Mouse (Mus musculus) intestine, embryonic 16.5 days (tissue): ENCODE measurements around the gene Asb8. TPM values are rescaled to one million over a fixed set of nuclear protein-coding genes. Genes with fewer than 3 reads are reported as not detected.

Experiments used
- ATAC-seq: fragments of 200-750 bp; cut with Nextera tagmentation; 2 replicates; pipeline ENCODE4 v1.8.0; 2017; ENCODE audit warnings: moderate TSS enrichment, moderate library complexity
- H3K27ac ChIP-seq: fragments of 300-500 bp; sonication (generic); 2 replicates; pipeline ENCODE4 v1.5.1; 2014; ENCODE audit warnings: mild to moderate bottlenecking, low read length
- H3K27me3 ChIP-seq: fragments of 300-500 bp; sonication (generic); replicated peaks from 2 replicates; pipeline ENCODE4 v1.6.1; 2014; ENCODE audit warnings: low read length, control low read depth, mixed read lengths; ENCODE audit not compliant: control insufficient read depth, insufficient read depth
- H3K36me3 ChIP-seq: fragments of 300-500 bp; sonication (generic); 2 replicates; pipeline ENCODE4 v1.6.1; 2014; ENCODE audit warnings: low read length, control low read depth; ENCODE audit not compliant: control insufficient read depth, insufficient read depth
- H3K4me1 ChIP-seq: fragments of 300-500 bp; sonication (generic); 2 replicates; pipeline ENCODE4 v1.6.1; 2014; ENCODE audit warnings: low read length, control low read depth, mixed read lengths; ENCODE audit not compliant: control insufficient read depth, insufficient read depth
- H3K4me2 ChIP-seq: fragments of 300-500 bp; sonication (generic); 2 replicates; pipeline ENCODE4 v1.6.1; 2014; ENCODE audit warnings: low read depth, low read length, control low read depth
- H3K4me3 ChIP-seq: fragments of 300-500 bp; sonication (generic); 2 replicates; pipeline ENCODE4 v1.5.1; 2014; ENCODE audit warnings: mild to moderate bottlenecking, low read length
- H3K9ac ChIP-seq: fragments of 300-500 bp; sonication (generic); 2 replicates; pipeline ENCODE4 v1.6.1; 2014; ENCODE audit warnings: low read depth, low read length
- H3K9me3 ChIP-seq: fragments of 300-500 bp; sonication (generic); 2 replicates; pipeline ENCODE4 v1.6.1; 2016; ENCODE audit warnings: low read length, control low read depth; ENCODE audit not compliant: control insufficient read depth
- WGBS: fragments of 180-500 bp; shearing (Covaris S2); extraction: QIAGEN DNeasy Blood & Tissue Kit; methylation state at CpG from one replicate; pipeline ENCODE4 v1.1.7; 2014; 5-methylcytosine and 5-hydroxymethylcytosine counted together
- polyA plus RNA-seq: library from polyadenylated mRNA; unstranded; fragments of >200 nt; fragmentation: Nextera tagmentation; extraction: Ambion mirVana; gene quantifications from 2 replicates; pipeline ENCODE4 v1.2.1, GENCODE M21; 2015

Gene Asb8
- polyA plus RNA-seq, 1 experiment from 2014 or later = 52.7 TPM

- Histone ChIP-seq H3K36me3 (peaks cover 10% of the 10 kb centered on the region), H3K9me3 (no peaks in the 10 kb centered on the region), H3K9ac (peak overlapping the region; percentile 97), H3K4me1 (peaks cover 7% of the 10 kb centered on the region), H3K27ac (peak overlapping the region; percentile 63), H3K4me2 (peak overlapping the region; percentile 76), H3K4me3 (peak overlapping the region; percentile 97), H3K27me3 (no peaks in the 10 kb centered on the region)
- ATAC-seq = peak; percentile 97
- 1% methylated on average over 38 of the region's 38 CpGs for WGBS
These were observed 19.8 kb downstream of the Asb8 start for GRCm38 (mm10) chr15:98145559-98146181.

DNA sequence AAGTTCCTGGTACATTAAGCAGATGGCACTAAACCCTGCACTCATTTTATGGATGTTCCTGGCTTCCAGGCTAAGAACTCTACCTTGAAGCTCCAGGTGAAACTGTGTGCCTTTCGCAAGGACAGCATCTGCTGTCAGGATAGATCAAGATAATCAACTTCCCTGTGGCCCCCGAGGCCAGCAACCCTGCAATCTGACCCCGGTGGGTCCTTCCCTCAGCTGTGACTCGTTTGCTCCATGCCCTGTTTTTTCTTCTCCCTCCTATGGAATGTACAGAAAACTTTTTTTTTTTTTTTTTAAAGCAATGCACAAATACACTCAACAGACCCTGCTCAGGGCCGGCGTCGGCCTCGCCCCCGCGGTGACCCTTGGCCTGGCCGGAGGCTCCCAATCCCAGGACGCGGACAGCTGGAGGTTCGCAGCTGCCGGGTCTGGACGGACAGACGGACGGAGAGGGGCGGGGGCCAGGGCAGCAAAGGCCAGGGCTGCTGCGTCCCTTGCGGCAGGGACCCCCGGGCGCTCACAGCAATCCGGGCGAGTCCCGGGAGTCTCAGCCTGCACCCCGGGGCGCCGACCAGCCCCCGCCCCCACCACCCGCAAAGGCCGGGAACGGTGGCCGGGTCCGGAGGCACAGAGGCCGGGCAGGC lies 20.4 kb downstream of the Asb8 start:
- H3K36me3 ChIP-seq = peaks cover 10% of the 10 kb centered on the region
- peak overlapping the region; percentile 76 for H3K4me2 ChIP-seq
- H3K27me3 ChIP-seq = no peaks in the 10 kb centered on the region
- peaks cover 7% of the 10 kb centered on the region for H3K4me1 ChIP-seq
- H3K9me3 ChIP-seq = no peaks in the 10 kb centered on the region
- peak overlapping the region; percentile 63 for H3K27ac ChIP-seq
- H3K9ac ChIP-seq = peak overlapping the region; percentile 97
- H3K4me3 ChIP-seq = peak overlapping the region; percentile 97
- ATAC-seq = peak; percentile 76
- WGBS = 1% methylated on average over 36 of the region's 36 CpGs

GRCm38 (mm10) chr15:98142515-98142914 lies 22.9 kb downstream of the Asb8 start:
- no peak overlapping the region for H3K9ac ChIP-seq
- no peaks in the 10 kb centered on the region for H3K9me3 ChIP-seq
- no peak overlapping the region for H3K4me3 ChIP-seq
- H3K27me3 ChIP-seq = no peaks in the 10 kb centered on the region
- ATAC-seq = no peak
- no peak overlapping the region for H3K4me2 ChIP-seq
- 88% methylated on average over 9 of the region's 10 CpGs for WGBS
- H3K36me3 ChIP-seq = peaks cover 13% of the 10 kb centered on the region
- H3K4me1 ChIP-seq = peaks cover 7% of the 10 kb centered on the region
- H3K27ac ChIP-seq = no peak overlapping the region

DNA sequence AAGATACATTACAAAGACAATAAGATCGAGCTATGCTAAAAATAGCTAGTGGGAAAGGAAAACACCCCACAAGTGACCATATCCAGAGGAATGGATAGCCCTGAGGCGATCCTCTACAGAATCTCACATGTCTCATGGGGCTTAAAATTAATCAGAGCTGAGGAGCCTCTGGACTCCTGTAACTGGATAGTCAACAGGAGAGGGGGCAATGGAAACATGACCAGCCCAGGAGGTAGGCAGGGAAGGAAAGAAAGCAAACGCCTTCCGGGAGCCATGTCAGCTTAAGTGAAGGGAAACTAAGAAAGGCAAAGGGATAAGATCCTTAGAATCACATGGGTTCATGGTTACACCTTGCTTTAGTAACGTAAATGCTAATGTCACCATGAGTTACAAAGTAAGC lies 24.6 kb downstream of the Asb8 start:
- Histone ChIP-seq H3K4me1 (peaks cover 7% of the 10 kb centered on the region), H3K36me3 (peaks cover 13% of the 10 kb centered on the region)

DNA sequence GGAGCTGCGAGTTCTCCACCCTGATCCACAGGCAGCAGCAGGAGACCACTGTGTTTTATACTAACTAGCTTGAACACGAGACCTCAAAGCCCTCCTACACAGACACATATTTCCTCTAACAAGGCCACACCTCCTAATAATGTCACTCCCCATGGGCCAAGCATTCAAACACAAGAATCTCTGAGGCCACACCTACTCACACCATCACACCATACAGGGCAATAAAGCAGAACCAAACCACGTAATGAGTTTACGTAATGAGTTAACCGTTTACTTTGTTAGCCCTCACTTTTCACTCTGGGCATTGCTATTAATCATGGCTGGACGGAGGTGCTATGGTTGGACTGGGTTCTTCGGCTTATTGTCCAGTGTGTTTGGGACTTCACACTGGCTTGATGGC lies 25.7 kb downstream of the Asb8 start:
- peaks cover 6% of the 10 kb centered on the region for H3K4me1 ChIP-seq
- no peaks in the 10 kb centered on the region for H3K9me3 ChIP-seq
- H3K4me2 ChIP-seq = no peak overlapping the region
- WGBS = 54% methylated on average over 7 of the region's 7 CpGs
- H3K36me3 ChIP-seq = peaks cover 19% of the 10 kb centered on the region
- peak overlapping the region; percentile 63 for H3K27ac ChIP-seq
- ATAC-seq = peak; percentile 91
- no peak overlapping the region for H3K4me3 ChIP-seq
- no peaks in the 10 kb centered on the region for H3K27me3 ChIP-seq
- no peak overlapping the region for H3K9ac ChIP-seq

More for the DNA sequence above, 24.6 kb downstream of the Asb8 start:
- 94% methylated on average over 5 of the region's 5 CpGs for WGBS
- Histone ChIP-seq H3K27ac (no peak overlapping the region), H3K4me3 (no peak overlapping the region), H3K9ac (no peak overlapping the region), H3K27me3 (no peaks in the 10 kb centered on the region), H3K9me3 (no peaks in the 10 kb centered on the region), H3K4me2 (no peak overlapping the region)
- no peak for ATAC-seq

DNA sequence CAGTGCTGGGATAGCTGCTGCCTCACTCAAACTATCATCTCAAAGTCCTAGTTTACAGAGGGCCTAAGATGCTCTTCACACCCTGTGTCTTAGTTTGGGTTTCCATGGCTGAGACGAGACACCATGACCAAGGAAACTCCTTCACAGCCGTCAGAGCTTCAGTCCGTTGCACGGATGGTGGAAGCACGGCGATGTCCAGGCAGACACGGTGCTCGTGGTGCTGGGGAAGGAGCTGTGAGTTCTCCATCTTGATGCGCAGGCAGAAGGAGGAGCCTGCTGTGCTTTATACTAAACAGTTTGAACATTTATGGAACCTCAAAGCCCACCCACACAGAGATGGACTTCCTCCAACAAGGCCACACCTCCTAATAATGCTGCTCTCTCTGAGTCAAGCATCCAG lies 28.6 kb downstream of the Asb8 start:
- 94% methylated on average over 9 of the region's 9 CpGs for WGBS

GRCm38 (mm10) chr15:98135671-98136070 lies 29.8 kb downstream of the Asb8 start:
- no peak overlapping the region for H3K9ac ChIP-seq
- H3K4me2 ChIP-seq = no peak overlapping the region
- H3K4me1 ChIP-seq = no peaks in the 10 kb centered on the region
- H3K4me3 ChIP-seq = no peak overlapping the region
- no peak for ATAC-seq
- no peak overlapping the region for H3K27ac ChIP-seq
- 96% methylated on average over 13 of the region's 13 CpGs for WGBS
- no peaks in the 10 kb centered on the region for H3K27me3 ChIP-seq
- peaks cover 16% of the 10 kb centered on the region for H3K36me3 ChIP-seq
- no peaks in the 10 kb centered on the region for H3K9me3 ChIP-seq

More for the DNA sequence above, 28.6 kb downstream of the Asb8 start:
- Histone ChIP-seq H3K36me3 (peaks cover 24% of the 10 kb centered on the region), H3K9ac (no peak overlapping the region), H3K9me3 (no peaks in the 10 kb centered on the region), H3K4me2 (no peak overlapping the region), H3K27me3 (no peaks in the 10 kb centered on the region), H3K4me1 (no peaks in the 10 kb centered on the region), H3K4me3 (no peak overlapping the region), H3K27ac (no peak overlapping the region)
- ATAC-seq = no peak

DNA sequence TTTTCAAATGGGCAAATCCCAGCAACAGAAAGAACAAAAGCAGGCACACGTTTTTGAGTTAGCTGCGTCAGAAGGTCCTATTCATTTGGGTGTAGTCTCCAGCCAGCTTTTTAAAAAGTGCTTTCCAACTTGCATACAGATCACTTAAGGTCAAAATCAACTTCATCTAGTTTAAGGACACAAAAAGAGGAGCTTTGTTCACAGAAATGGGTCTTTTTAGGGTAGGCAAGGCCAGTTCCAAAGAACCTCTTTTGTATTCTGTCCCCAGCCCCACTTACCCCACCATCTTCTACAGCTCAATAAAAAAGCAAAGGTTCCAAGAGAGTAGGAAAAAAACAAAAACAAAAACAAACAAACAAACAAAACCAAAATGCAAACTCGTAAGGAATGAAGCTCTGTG lies 30.8 kb downstream of the Asb8 start:
- no peak overlapping the region for H3K4me3 ChIP-seq
- ATAC-seq = no peak
- H3K9me3 ChIP-seq = no peaks in the 10 kb centered on the region
- H3K4me1 ChIP-seq = no peaks in the 10 kb centered on the region
- peaks cover 13% of the 10 kb centered on the region for H3K36me3 ChIP-seq
- no peak overlapping the region for H3K9ac ChIP-seq
- no peak overlapping the region for H3K4me2 ChIP-seq
- no peak overlapping the region for H3K27ac ChIP-seq
- WGBS = 85% methylated on average over 3 of the region's 3 CpGs
- no peaks in the 10 kb centered on the region for H3K27me3 ChIP-seq

DNA sequence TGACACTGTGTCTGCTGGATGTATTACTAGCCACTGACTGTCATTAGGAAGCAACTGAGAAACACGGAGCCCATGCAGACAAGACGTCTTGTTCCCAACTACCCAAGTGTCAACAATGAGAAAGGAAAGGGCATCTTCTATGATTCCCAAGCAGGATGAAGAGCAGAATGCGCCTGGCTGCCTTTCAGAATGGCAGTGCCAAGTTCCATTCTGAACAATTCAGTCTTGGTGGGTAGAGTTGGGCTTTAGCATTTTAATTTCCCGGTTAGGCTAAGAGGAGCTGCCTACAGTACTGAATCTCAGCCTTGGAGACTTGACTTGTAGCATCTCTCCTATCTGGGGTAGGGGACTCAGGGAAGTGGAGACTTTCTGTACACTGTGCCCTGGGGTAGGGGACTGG lies 31.4 kb downstream of the Asb8 start:
- Histone ChIP-seq H3K4me1 (no peaks in the 10 kb centered on the region), H3K36me3 (peaks cover 13% of the 10 kb centered on the region), H3K4me2 (no peak overlapping the region), H3K27me3 (no peaks in the 10 kb centered on the region), H3K9me3 (no peaks in the 10 kb centered on the region), H3K4me3 (no peak overlapping the region), H3K27ac (no peak overlapping the region), H3K9ac (no peak overlapping the region)
- ATAC-seq = no peak
- WGBS = 90% methylated on average over 4 of the region's 4 CpGs
